Mouse (Mus musculus) C2C12 (cell line): ENCODE data around the gene Mbnl1. TPM values are rescaled to one million over a fixed set of nuclear protein-coding genes. Genes with fewer than 3 reads are reported as not detected.
A peak's percentile ranks its signal among the peaks of the same experiment; 100 is the strongest.

Experiments used
- H3K27me3 ChIP-seq: one replicate; pipeline ENCODE4 v1.6.1; 2011; ENCODE audit not compliant: control insufficient read depth, insufficient read depth, insufficient read length
- H3K36me3 ChIP-seq: one replicate; pipeline ENCODE4 v1.6.1; 2011; ENCODE audit not compliant: control insufficient read depth, insufficient read depth
- H3K4me3 ChIP-seq: one replicate; pipeline ENCODE4 v1.5.1; 2011; ENCODE audit warnings: mild to moderate bottlenecking, control low read depth; ENCODE audit not compliant: poor library complexity, insufficient read depth, severe bottlenecking
- H3K79me2 ChIP-seq: one replicate; pipeline ENCODE4 v1.6.1; 2011; ENCODE audit not compliant: control insufficient read depth, insufficient read depth
- H3K79me3 ChIP-seq: one replicate; pipeline ENCODE4 v1.6.1; 2011; ENCODE audit warnings: low read depth, control low read depth
- H3ac ChIP-seq: one replicate; pipeline ENCODE3; 2011; ENCODE audit warnings: low read depth; ENCODE audit not compliant: control insufficient read depth, insufficient read length
- CEBPB ChIP-seq: IDR thresholded peaks from one replicate; pipeline ENCODE4 v1.6.1; 2011; ENCODE audit warnings: low read depth, mild to moderate bottlenecking, control low read depth, moderate library complexity
- CTCF ChIP-seq: IDR thresholded peaks from one replicate; pipeline ENCODE4 v1.5.1; 2011; ENCODE audit not compliant: control insufficient read depth, insufficient read depth, insufficient read length
- FOSL1 ChIP-seq: IDR thresholded peaks from one replicate; pipeline ENCODE4 v1.8.0; 2011; ENCODE audit warnings: mild to moderate bottlenecking, low read length; ENCODE audit not compliant: poor library complexity, insufficient read depth, severe bottlenecking
- MAX ChIP-seq: IDR thresholded peaks from one replicate; pipeline ENCODE4 v1.6.1; 2011; ENCODE audit warnings: mild to moderate bottlenecking, control low read depth
- MYOD1 ChIP-seq: IDR thresholded peaks from one replicate; pipeline ENCODE4 v1.6.1; 2011; ENCODE audit warnings: low read depth; ENCODE audit not compliant: control insufficient read depth, insufficient read length
- MYOG ChIP-seq: IDR thresholded peaks from one replicate; pipeline ENCODE4 v1.6.1; 2011; ENCODE audit not compliant: control insufficient read depth, insufficient read length; ENCODE audit errors: extremely low read depth
- USF1 ChIP-seq: IDR thresholded peaks from one replicate; pipeline ENCODE4 v1.6.1; 2011; ENCODE audit warnings: low read depth, mild to moderate bottlenecking, control low read depth, moderate library complexity
- polyA plus RNA-seq: library from polyadenylated mRNA; unstranded; fragments of >200 nt; fragmentation: generic; extraction: Trizol; gene quantifications from one replicate; pipeline ENCODE4 v1.2.1, GENCODE M21; 2012; ENCODE audit warnings: missing spikeins

Mbnl1 gene
- polyA plus RNA-seq, 1 experiment = 37.7 TPM

- H3K4me3 ChIP-seq = no peak overlapping the region
- H3K27me3 ChIP-seq = no peaks in the 10 kb centered on the region
- H3K36me3 ChIP-seq = peaks cover 37% of the 10 kb centered on the region
- H3K79me2 ChIP-seq = peaks cover 100% of the 10 kb centered on the region
- H3ac ChIP-seq = no peak overlapping the region
- peaks cover 98% of the 10 kb centered on the region for H3K79me3 ChIP-seq
- no peak for TF ChIP-seq CTCF
- TF ChIP-seq USF1 = no peak
- TF ChIP-seq MYOD1 = no peak
- TF ChIP-seq CEBPB = no peak
- no peak for TF ChIP-seq MAX
- no peak for TF ChIP-seq FOSL1
- TF ChIP-seq MYOG = no peak
These were observed 103.3 kb downstream of the Mbnl1 start for GRCm38 (mm10) chr3:60575945-60576344.

- TF ChIP-seq USF1 = no peak
- TF ChIP-seq MYOG = no peak
- no peak for TF ChIP-seq CTCF
- TF ChIP-seq CEBPB = no peak
- TF ChIP-seq FOSL1 = no peak
- no peak for TF ChIP-seq MYOD1
- TF ChIP-seq MAX = no peak
- Histone ChIP-seq H3K36me3 (peaks cover 37% of the 10 kb centered on the region), H3K4me3 (no peak overlapping the region), H3K27me3 (no peaks in the 10 kb centered on the region), H3K79me2 (peaks cover 100% of the 10 kb centered on the region), H3ac (no peak overlapping the region), H3K79me3 (peaks cover 96% of the 10 kb centered on the region)
These were observed 103.9 kb downstream of the Mbnl1 start for GRCm38 (mm10) chr3:60576366-60577046.

GRCm38 (mm10) chr3:60579880-60580279, 107.2 kb downstream of the Mbnl1 start:
- TF ChIP-seq MYOG = no peak
- no peak for TF ChIP-seq USF1
- no peak for TF ChIP-seq MAX
- no peak for TF ChIP-seq FOSL1
- TF ChIP-seq CEBPB = no peak
- TF ChIP-seq MYOD1 = no peak
- no peak for TF ChIP-seq CTCF
- no peak overlapping the region for H3K4me3 ChIP-seq
- no peaks in the 10 kb centered on the region for H3K27me3 ChIP-seq
- H3K79me3 ChIP-seq = peaks cover 95% of the 10 kb centered on the region
- no peak overlapping the region for H3ac ChIP-seq
- peaks cover 36% of the 10 kb centered on the region for H3K36me3 ChIP-seq
- H3K79me2 ChIP-seq = peaks cover 100% of the 10 kb centered on the region

GRCm38 (mm10) chr3:60580699-60581098, 108.1 kb downstream of the Mbnl1 start:
- Histone ChIP-seq H3K79me3 (peaks cover 95% of the 10 kb centered on the region), H3K4me3 (no peak overlapping the region), H3ac (no peak overlapping the region), H3K27me3 (no peaks in the 10 kb centered on the region), H3K79me2 (peaks cover 100% of the 10 kb centered on the region), H3K36me3 (peaks cover 36% of the 10 kb centered on the region)
- TF ChIP-seq MAX (no peak), MYOD1 (no peak), MYOG (no peak), CEBPB (no peak), USF1 (no peak), CTCF (no peak), FOSL1 (no peak)

GRCm38 (mm10) chr3:60582154-60582553, 109.5 kb downstream of the Mbnl1 start:
- H3K27me3 ChIP-seq = no peaks in the 10 kb centered on the region
- H3K4me3 ChIP-seq = no peak overlapping the region
- H3K79me3 ChIP-seq = peaks cover 95% of the 10 kb centered on the region
- peaks cover 100% of the 10 kb centered on the region for H3K79me2 ChIP-seq
- TF ChIP-seq CEBPB = peak; percentile 25
- no peak for TF ChIP-seq USF1
- peaks cover 28% of the 10 kb centered on the region for H3K36me3 ChIP-seq
- no peak overlapping the region for H3ac ChIP-seq

GRCm38 (mm10) chr3:60582620-60583019, 110.0 kb downstream of the Mbnl1 start:
- no peak overlapping the region for H3K4me3 ChIP-seq
- no peak overlapping the region for H3ac ChIP-seq
- TF ChIP-seq CTCF (no peak), FOSL1 (no peak), CEBPB (no peak), MAX (no peak), MYOD1 (no peak), MYOG (no peak), USF1 (no peak)

More at GRCm38 (mm10) chr3:60582620-60583019, 110.0 kb downstream of the Mbnl1 start:
- Histone ChIP-seq H3K79me2 (peaks cover 100% of the 10 kb centered on the region), H3K27me3 (no peaks in the 10 kb centered on the region), H3K79me3 (peaks cover 93% of the 10 kb centered on the region), H3K36me3 (peaks cover 25% of the 10 kb centered on the region)
